Mouse (Mus musculus) heart, adult 2 months (tissue): Measurements from ENCODE around the gene Pafah1b3. TPM values are rescaled to one million over a fixed set of nuclear protein-coding genes. Genes with fewer than 3 reads are reported as not detected.

ENCODE experiments used
- DNase-seq, 2 experiments: peaks; one replicate each; pipeline ENCODE4 v3.0.0; 2021
- H3K27ac ChIP-seq: fragments of 200-600 bp; 2 replicates; pipeline ENCODE4 v1.8.1; 2022
- H3K27me3 ChIP-seq: fragments of 200-500 bp; 2 replicates; pipeline ENCODE4 v1.6.1; 2012; ENCODE audit warnings: mild to moderate bottlenecking, low read length, inconsistent platforms, mixed read lengths; ENCODE audit not compliant: control insufficient read depth, insufficient read depth
- H3K36me3 ChIP-seq: fragments of 200-500 bp; 2 replicates; pipeline ENCODE4 v1.6.1; 2012; ENCODE audit warnings: low read length, inconsistent platforms; ENCODE audit not compliant: control insufficient read depth, insufficient read depth
- H3K4me1 ChIP-seq: fragments of 200-500 bp; 2 replicates; pipeline ENCODE4 v1.6.1; 2011; ENCODE audit warnings: low read length; ENCODE audit not compliant: control insufficient read depth, insufficient read depth
- H3K4me3 ChIP-seq: fragments of 200-600 bp; 2 replicates; pipeline ENCODE4 v1.8.1; 2022
- H3K79me2 ChIP-seq: fragments of 200-500 bp; replicated peaks from 2 replicates; pipeline ENCODE4 v1.6.1; 2012; ENCODE audit warnings: mild to moderate bottlenecking, inconsistent platforms, low read length, moderate library complexity, mixed read lengths; ENCODE audit not compliant: control insufficient read depth, insufficient read depth
- H3K9ac ChIP-seq: fragments of 200-500 bp; 2 replicates; pipeline ENCODE4 v1.6.1; 2012; ENCODE audit warnings: low read depth, mild to moderate bottlenecking, control low read depth, inconsistent platforms, low read length, mixed read lengths
- CTCF ChIP-seq: fragments of 200-600 bp; IDR thresholded peaks from 2 replicates; pipeline ENCODE4 v1.8.1; 2022; ENCODE audit warnings: antibody characterized with exemption, mild to moderate bottlenecking, moderate library complexity
- EP300 ChIP-seq: fragments of 200-500 bp; IDR thresholded peaks from 2 replicates; pipeline ENCODE4 v1.6.1; 2011; ENCODE audit warnings: low read depth, low read length, control low read depth; ENCODE audit not compliant: insufficient read depth
- POLR2A ChIP-seq: fragments of 200-500 bp; IDR thresholded peaks from 2 replicates; pipeline ENCODE4 v1.6.1; 2011; ENCODE audit warnings: mild to moderate bottlenecking, low read depth, low read length, control low read depth; ENCODE audit not compliant: insufficient read depth
- WGBS: fragments of 180-500 bp; shearing (Covaris S2); methylation state at CpG from one replicate; pipeline ENCODE4 v1.1.7; 2018; 5-methylcytosine and 5-hydroxymethylcytosine counted together
- intact Hi-C: fragments of 180-260 bp; cut with DNase I; formaldehyde crosslinking; loops from one replicate; pipeline ENCODE4 v1.15.1; 2025
- polyA plus RNA-seq: library from polyadenylated mRNA; depleted of rRNA; stranded (reverse); fragments of >200 nt; gene quantifications from 2 replicates; pipeline ENCODE4 v1.2.3, GENCODE M21; 2012
- total RNA-seq, 2 experiments: library from RNA; stranded (reverse); gene quantifications; 2 replicates each; pipeline ENCODE4 v1.2.3; 2021

Pafah1b3 gene
- total and polyA plus RNA-seq, 3 experiments = 2.4 to 9.3 (median 3.1) TPM

DNA sequence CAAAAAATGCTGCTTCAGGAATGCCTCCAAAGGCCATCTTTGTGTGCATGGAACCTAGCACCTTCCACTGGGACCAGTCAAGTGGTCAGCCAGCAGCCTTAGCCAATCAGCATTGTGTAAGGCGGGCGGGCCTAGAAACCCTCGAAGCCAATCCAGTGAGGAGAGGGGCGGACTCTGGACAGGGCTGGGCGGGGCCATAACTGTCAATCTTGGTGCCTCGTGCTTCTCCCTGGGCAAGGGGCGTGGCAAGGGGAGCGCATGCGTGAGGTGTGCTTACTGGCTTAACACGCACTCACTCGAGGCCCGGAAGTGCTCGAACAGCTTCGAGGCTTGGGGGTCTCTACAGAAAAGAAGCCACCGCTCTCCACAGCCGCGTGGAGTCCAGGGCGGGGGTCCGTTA lies 3.3 kb upstream of the Pafah1b3 start, which contains the start of gene Prr19:
Prr19 (plus strand) TSS at position 349 of the 400 bp plus-strand sequence.
- 53% methylated on average over 19 of the region's 19 CpGs for WGBS
- intact Hi-C loops = no loop called here

DNA sequence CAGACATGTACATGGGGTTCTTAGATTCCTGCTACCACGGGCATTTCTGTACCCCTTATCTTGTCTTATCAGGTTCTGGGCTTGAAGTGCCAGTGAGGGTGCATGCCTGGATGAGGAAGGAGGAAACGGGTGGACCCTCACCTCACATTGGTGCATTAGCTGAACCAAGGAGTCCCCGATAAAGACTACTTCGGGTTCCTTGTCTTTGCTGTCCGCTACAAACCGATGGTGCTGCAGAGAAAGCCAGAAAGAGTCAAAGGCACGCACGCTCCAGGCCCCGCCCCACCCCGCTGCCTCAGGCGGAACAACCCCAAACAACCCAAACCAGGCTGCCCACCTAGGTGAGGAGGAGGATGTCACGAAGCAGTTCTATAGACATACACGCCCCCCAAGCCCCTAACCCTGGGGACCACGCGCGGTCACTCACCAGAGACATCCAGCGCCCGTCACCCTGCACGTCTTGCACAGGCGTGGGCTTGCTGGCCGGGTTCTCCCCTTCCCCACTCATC lies 787 bp downstream of the Pafah1b3 start:
- Histone ChIP-seq H3K27me3 (no peaks in the 10 kb centered on the region), H3K79me2 (no peaks in the 10 kb centered on the region), H3K27ac (peak overlapping the region; percentile 55; the same call in 1 of the 2 replicates), H3K9ac (peak overlapping the region; percentile 81), H3K4me3 (peak overlapping the region; percentile 73), H3K4me1 (no peaks in the 10 kb centered on the region), H3K36me3 (no peaks in the 10 kb centered on the region)
- DNase-seq = no peak
- no peak for TF ChIP-seq POLR2A
- no peak for TF ChIP-seq CTCF
- no peak for TF ChIP-seq EP300
- WGBS = 2% methylated on average over 21 of the region's 21 CpGs
- intact Hi-C loops = no loop called here

More for the DNA sequence above, 3.3 kb upstream of the Pafah1b3 start, which contains the start of gene Prr19:
- Histone ChIP-seq H3K79me2 (no peaks in the 10 kb centered on the region), H3K4me3 (no peak within 1 kb of the TSS), H3K36me3 (no peaks in the 10 kb centered on the region), H3K27ac (no peak within 1 kb of the TSS), H3K4me1 (no peaks in the 10 kb centered on the region), H3K9ac (no peak within 1 kb of the TSS), H3K27me3 (no peaks in the 10 kb centered on the region)
- no peak for TF ChIP-seq EP300
- no peak for TF ChIP-seq POLR2A
- TF ChIP-seq CTCF = no peak
- no peak for DNase-seq

DNA sequence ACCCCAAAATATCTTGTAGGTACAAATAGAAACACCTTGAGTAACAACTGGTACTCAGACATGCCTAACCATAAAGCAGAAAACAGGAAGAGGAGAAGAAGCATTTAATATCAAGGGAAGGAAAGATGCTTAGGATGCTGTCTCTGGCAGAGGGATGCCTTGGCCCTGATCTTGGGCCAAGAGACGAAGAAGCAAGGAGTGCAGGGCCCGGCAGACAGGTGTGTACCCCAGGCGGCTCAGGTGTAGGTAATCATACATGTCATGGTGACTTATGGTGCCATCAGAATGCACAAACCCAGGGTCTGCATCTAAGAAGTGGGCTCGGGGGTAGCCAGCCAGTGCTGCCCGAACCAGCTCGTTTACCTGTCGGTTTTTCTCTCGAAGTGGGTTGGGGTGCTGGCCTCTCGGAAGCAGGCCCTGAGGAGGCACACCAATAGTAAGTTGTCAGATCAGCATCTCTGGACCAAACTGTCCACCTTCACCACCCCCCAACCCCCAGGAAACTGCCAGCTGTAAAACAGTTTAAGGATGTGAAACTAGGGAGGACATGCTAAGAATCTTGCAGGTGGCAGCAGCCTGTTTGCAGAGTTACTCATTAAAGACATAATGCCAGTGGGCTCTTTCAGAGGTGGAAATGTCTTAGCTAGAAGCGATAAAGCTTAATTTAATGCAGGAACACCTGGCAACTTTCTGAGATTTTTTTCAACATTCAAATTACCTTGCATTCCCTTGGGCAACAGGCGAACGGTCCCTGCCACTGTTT lies 2.6 kb downstream of the Pafah1b3 start:
- Histone ChIP-seq H3K27me3 (no peaks in the 10 kb centered on the region), H3K36me3 (no peaks in the 10 kb centered on the region), H3K4me1 (no peaks in the 10 kb centered on the region), H3K4me3 (no peak overlapping the region), H3K79me2 (no peaks in the 10 kb centered on the region), H3K27ac (no peak overlapping the region), H3K9ac (no peak overlapping the region)
- TF ChIP-seq CTCF = no peak
- TF ChIP-seq POLR2A = no peak
- no peak for TF ChIP-seq EP300
- WGBS = 84% methylated on average over 12 of the region's 12 CpGs
- DNase-seq = no peak
- intact Hi-C loops = no loop called here

DNA sequence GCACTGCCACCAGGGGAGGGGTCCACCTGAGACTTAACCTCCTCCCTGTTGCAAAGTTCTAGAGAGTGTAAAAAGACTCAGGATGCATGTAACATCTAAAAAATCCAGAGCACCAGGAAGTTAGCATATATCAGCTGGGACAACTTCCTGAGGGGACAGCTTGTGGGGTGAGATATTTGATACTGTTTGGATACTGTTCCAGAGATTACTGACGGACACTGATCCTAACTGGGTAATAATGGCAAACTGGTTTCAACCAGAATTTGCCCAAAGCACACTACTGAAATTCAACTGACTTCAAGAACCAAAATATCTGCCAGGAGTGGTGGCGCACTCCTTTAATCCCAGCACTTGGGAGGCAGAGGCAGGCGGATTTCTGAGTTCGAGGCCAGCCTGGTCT lies 3.3 kb downstream of the Pafah1b3 start:
- TF ChIP-seq EP300 (no peak), CTCF (no peak)
- no peaks in the 10 kb centered on the region for H3K36me3 ChIP-seq

DNA sequence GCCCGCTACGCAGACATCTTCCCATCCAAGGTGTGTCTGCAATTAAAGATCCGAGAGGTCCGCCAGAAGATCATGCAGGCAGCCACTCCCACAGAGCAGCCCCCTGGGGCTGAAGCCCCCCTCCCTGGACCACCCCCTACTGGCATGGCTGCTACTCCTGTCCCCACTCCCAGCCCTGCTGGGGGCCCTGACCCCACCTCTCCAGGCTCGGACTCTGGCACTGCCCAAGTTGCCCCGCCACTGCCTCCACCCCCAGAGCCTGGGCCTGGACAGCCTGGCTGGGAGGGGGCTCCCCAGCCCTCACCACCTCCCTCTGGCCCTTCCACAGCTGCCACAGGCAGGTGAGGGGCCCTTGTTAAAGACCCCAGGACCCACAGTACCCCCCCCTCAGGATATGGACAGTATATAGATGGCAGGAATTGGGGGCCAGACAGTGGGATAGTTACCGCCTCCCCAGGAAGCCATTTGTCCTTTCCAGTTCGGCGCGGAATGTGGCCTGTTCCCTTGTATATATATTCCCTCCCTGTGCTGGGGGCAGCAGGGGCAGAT lies 4.5 kb downstream of the Pafah1b3 start:
- Histone ChIP-seq H3K27me3 (no peaks in the 10 kb centered on the region), H3K79me2 (no peaks in the 10 kb centered on the region), H3K36me3 (no peaks in the 10 kb centered on the region), H3K9ac (no peak overlapping the region), H3K4me3 (no peak overlapping the region), H3K4me1 (no peaks in the 10 kb centered on the region), H3K27ac (no peak overlapping the region)
- WGBS = 81% methylated on average over 10 of the region's 10 CpGs
- DNase-seq = peak in 1 of 2 experiments; percentile 14
- TF ChIP-seq CTCF (no peak), POLR2A (no peak), EP300 (no peak)
- intact Hi-C loops = no loop called here

More for the DNA sequence above, 3.3 kb downstream of the Pafah1b3 start:
- Histone ChIP-seq H3K27me3 (no peaks in the 10 kb centered on the region), H3K4me3 (no peak overlapping the region), H3K79me2 (no peaks in the 10 kb centered on the region), H3K9ac (no peak overlapping the region), H3K27ac (no peak overlapping the region), H3K4me1 (no peaks in the 10 kb centered on the region)
- intact Hi-C loops = no loop called here
- DNase-seq = no peak
- WGBS = 81% methylated on average over 4 of the region's 4 CpGs

DNA sequence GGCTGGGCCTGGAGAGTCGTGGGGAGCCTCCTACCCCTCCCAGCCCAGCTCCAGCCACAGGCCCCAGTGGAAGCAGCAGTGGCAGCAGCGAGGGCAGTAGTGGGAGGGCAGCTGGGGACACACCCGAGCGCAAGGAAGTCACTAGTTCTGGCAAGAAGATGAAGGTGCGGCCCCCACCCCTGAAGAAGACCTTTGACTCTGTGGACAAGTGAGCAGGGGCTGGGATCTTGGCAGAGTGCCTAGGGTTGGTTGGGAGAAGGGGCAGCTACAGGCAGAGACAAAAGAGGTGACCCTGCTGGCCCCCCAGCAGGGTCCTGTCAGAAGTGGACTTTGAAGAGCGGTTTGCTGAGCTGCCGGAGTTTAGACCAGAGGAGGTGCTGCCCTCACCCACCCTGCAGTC lies 5.7 kb downstream of the Pafah1b3 start:
- 62% methylated on average over 7 of the region's 7 CpGs for WGBS
- DNase-seq = peak; percentile 4 to 21

More for the DNA sequence above, 5.7 kb downstream of the Pafah1b3 start:
- Histone ChIP-seq H3K4me3 (no peak overlapping the region), H3K9ac (no peak overlapping the region), H3K4me1 (no peaks in the 10 kb centered on the region), H3K79me2 (no peaks in the 10 kb centered on the region), H3K27me3 (no peaks in the 10 kb centered on the region), H3K27ac (no peak overlapping the region), H3K36me3 (no peaks in the 10 kb centered on the region)
- TF ChIP-seq CTCF = no peak
- no peak for TF ChIP-seq POLR2A
- TF ChIP-seq EP300 = no peak
- intact Hi-C loops = no loop called here
